Mouse (Mus musculus) G1E (cell line): ENCODE data around the gene Sh3bgrl. TPM values are rescaled to one million over a fixed set of nuclear protein-coding genes. Genes with fewer than 3 reads are reported as not detected.
A peak's percentile ranks its signal among the peaks of the same experiment; 100 is the strongest.
"Not testable (repeated sequence)": the region's sequence is repeated elsewhere in the genome, so short reads cannot be mapped to it uniquely, and the experiment has no call there.

Experiments
- ATAC-seq: 2 replicates; pipeline ENCODE4 v1.8.0; 2016; ENCODE audit warnings: mild to moderate bottlenecking; ENCODE audit not compliant: insufficient number of reproducible peaks, poor library complexity, low FRiP score, severe bottlenecking; ENCODE audit errors: extremely low read depth
- DNase-seq: peaks from one replicate; pipeline ENCODE4 v3.0.0; 2012; ENCODE audit warnings: low spot score
- H3K27me3 ChIP-seq: 2 replicates; pipeline ENCODE4 v1.6.1; 2012; ENCODE audit warnings: mild to moderate bottlenecking, low read length, inconsistent platforms; ENCODE audit not compliant: insufficient read depth
- H3K36me3 ChIP-seq: replicated peaks from 2 replicates; pipeline ENCODE3; 2012; ENCODE audit warnings: mild to moderate bottlenecking, inconsistent platforms
- H3K4me1 ChIP-seq: 2 replicates; pipeline ENCODE4 v1.6.1; 2012; ENCODE audit warnings: low read depth, low read length, inconsistent platforms, mixed read lengths; ENCODE audit not compliant: insufficient read depth
- H3K4me3 ChIP-seq: 2 replicates; pipeline ENCODE4 v1.5.1; 2012; ENCODE audit warnings: low read depth, mild to moderate bottlenecking, inconsistent platforms, low read length, moderate library complexity, mixed read lengths
- H3K9me3 ChIP-seq: replicated peaks from 2 replicates; pipeline ENCODE4 v1.6.1; 2012; ENCODE audit warnings: inconsistent platforms
- CTCF ChIP-seq: IDR thresholded peaks from 2 replicates; pipeline ENCODE4 v1.5.1; 2012; ENCODE audit warnings: low read depth, low read length, inconsistent platforms, mixed read lengths
- GATA1 ChIP-seq: IDR thresholded peaks from 2 replicates; pipeline ENCODE4 v1.6.1; 2012; ENCODE audit warnings: borderline replicate concordance, low read length, inconsistent platforms, mixed read lengths
- GATA2 ChIP-seq: IDR thresholded peaks from 2 replicates; pipeline ENCODE4 v1.6.1; 2012; ENCODE audit warnings: low read depth, low read length, inconsistent platforms, borderline replicate concordance
- POLR2AphosphoS5 ChIP-seq: IDR thresholded peaks from 2 replicates; pipeline ENCODE4 v1.6.1; 2012; ENCODE audit warnings: low read depth, low read length, inconsistent platforms; ENCODE audit not compliant: insufficient replicate concordance
- TAL1 ChIP-seq: conservative IDR thresholded peaks from 2 replicates; pipeline ENCODE4 v1.6.1; 2012; ENCODE audit warnings: low read depth, low read length, inconsistent platforms, mixed read lengths
- polyA plus RNA-seq: library from polyadenylated mRNA; stranded (reverse); fragments of >175 nt; gene quantifications from 2 replicates; pipeline ENCODE4 v1.2.3, GENCODE M21; 2012
- total RNA-seq, 2 experiments: library from RNA; stranded (forward) in 1 of 2; stranded (reverse) in 1 of 2; fragments of 200-1000 nt in 1 of 2; fragments of >200 nt in 1 of 2; fragmentation: Nextera tagmentation in 1 of 2; gene quantifications; 2 replicates each; pipeline ENCODE4 v1.2.3; 2014 to 2017

Sh3bgrl gene
- total RNA-seq (2014; fragmentation: Nextera tagmentation) (139 and 140 TPM in 2 replicates), total RNA-seq (2017) (89.6 and 102 TPM in 2 replicates), polyA plus RNA-seq (2.7 and 4.3 TPM in 2 replicates)

DNA sequence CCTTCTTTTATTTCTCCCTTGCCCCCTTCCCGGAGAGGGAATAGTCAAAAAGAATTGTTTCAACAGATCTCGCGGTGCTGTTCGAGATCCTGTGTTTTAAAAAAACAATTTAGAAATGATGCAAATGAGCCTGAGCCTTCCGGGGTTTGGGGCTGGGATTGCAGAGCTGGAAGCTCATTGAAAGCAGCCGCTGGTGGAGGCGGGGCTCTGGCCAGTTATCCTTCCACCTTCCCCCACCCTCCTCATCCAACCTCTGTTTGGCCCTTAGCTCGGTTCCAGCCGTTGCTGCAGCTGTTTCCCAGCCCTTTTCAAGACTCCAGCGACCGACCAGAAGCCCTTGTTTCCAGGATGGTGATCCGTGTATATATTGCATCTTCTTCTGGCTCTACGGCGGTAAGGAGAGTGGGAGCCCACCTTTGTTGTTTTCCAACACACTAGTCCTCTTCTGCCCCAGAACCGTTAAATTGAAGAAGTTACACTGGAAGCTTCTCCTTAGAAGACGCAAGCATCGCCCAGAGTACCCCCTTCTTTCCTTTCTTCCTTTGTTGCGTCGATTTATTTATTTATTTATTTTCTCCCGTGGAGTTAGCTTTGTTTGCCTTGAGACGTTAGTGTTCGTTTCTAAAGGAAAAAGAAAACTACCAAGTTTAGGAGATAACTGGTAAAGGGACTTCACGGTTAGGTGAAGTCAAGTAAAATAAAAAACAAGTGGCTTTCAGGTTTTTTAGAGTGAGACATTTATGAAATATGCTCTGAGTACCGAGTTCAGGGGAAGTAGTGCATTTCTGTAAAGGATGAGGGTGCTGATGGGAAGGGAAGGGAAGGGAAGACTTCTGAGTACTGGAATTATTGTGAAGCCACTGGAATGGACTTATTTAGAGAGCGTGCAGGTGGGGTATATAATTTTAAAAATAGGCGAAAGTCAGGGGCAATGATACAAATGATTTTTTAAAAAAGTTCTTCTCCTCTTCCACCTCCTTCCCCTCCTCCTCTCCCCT, at the start of gene Sh3bgrl:
Sh3bgrl (plus strand) TSS at position 121 of the 998 bp plus-strand sequence.
- no peaks in the 10 kb centered on the region for H3K27me3 ChIP-seq
- no peaks in the 10 kb centered on the region for H3K9me3 ChIP-seq
- H3K4me1 ChIP-seq, result peaks cover 6% of the 10 kb centered on the region; the same call in 1 of the 2 replicates
- peak; percentile 99 for ATAC-seq
- no peaks in the 10 kb centered on the region for H3K36me3 ChIP-seq
- H3K4me3 ChIP-seq, result peak within 1 kb of the TSS; percentile 69
- DNase-seq, result peak; percentile 9
- no peak for TF ChIP-seq GATA1
- TF ChIP-seq TAL1, result no peak
- no peak for TF ChIP-seq POLR2AphosphoS5
- TF ChIP-seq GATA2, result no peak
- no peak for TF ChIP-seq CTCF

DNA sequence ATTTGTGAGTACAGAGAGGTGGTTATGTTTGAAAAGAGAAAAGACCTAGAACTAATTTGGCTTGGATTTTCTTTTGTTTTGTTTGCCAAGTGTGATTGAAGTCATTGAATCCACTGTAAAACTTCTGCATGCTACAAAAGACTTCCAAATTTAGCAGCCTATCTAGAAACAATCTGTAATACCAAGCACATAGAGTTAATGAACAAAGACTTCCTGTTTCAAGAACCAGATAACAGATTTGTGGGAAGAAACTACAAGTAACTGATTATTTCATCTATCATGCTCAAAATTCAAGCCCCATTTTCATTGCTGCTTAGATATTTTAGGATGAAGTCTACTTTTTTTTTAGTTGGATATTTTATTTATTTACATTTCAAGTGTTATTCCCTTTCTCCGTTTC, 47.4 kb upstream of the Sh3bgrl start:
- ATAC-seq, result no peak
- Histone ChIP-seq H3K4me3 (no peak overlapping the region), H3K36me3 (no peaks in the 10 kb centered on the region), H3K9me3 (no peaks in the 10 kb centered on the region), H3K4me1 (no peaks in the 10 kb centered on the region), H3K27me3 (no peaks in the 10 kb centered on the region)
- no peak for DNase-seq
- no peak for TF ChIP-seq GATA2
- TF ChIP-seq GATA1, result no peak
- no peak for TF ChIP-seq POLR2AphosphoS5
- TF ChIP-seq TAL1, result no peak
- no peak for TF ChIP-seq CTCF

DNA sequence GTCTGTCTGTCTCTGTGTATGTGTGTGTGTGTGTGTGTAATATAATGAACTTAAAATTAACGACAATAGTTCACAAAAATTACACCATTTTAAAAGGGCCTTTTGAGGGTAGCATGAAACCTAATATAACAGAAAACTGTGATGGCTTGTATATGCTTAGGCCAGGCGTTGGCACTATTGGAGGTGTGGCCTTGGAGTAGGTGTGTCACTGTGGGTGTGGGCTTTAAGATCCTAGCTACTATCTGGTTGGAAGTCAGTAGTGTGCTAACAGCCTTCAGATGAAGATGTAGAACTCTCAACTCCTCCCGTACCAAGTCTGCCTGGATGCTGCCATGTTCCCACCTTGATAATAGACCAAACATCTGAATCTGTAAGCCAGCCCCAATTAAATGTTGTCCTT, 23.4 kb upstream of the Sh3bgrl start:
- TF ChIP-seq POLR2AphosphoS5 (no peak), GATA1 (no peak), GATA2 (no peak), CTCF (no peak), TAL1 (no peak)
- no peaks in the 10 kb centered on the region for H3K36me3 ChIP-seq
- no peak overlapping the region for H3K4me3 ChIP-seq
- ATAC-seq (no peak), DNase-seq (no peak)
- no peaks in the 10 kb centered on the region for H3K4me1 ChIP-seq
- H3K9me3 ChIP-seq, result no peaks in the 10 kb centered on the region
- H3K27me3 ChIP-seq, result no peaks in the 10 kb centered on the region

DNA sequence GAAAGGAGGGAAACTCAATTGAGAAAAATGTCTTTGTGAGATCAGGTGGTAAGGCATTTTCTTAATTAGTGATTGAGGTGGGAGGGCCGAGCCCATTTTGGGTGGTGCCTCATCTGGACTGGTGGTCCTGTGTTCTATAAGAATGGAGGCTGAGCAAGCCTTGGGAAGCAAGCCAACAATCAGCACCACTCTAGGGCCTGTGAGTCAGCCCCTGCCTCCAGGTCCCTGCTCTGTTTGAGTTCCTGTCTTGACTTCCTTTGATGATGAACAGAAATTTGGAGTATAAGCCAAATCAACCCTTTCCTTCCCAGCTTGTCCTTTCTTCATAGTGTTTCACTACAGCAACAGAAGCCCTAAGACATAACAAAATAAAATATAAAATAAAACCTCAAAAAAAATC, 19.4 kb upstream of the Sh3bgrl start:
- H3K36me3 ChIP-seq, result no peaks in the 10 kb centered on the region

DNA sequence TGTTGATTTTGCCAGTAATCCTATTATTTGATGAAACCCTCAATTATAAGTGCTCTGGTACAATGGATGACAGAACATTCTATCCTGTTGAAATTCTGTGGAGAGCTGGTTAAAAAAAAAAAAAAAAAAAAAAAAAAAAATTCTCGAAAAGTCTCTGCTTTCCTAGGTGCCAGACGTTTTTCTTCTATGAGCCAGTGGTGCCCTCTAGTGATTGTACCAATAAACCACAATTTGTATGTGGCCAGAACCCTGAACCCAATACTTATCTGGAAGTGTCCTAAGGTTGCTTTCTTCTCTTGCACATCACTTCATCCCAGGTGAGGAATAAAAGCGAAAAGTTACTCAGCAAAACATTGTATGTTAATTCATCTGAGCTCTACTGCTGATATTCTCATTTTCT, 18.8 kb upstream of the Sh3bgrl start:
- Histone ChIP-seq H3K9me3 (no peaks in the 10 kb centered on the region), H3K36me3 (no peaks in the 10 kb centered on the region), H3K4me1 (no peaks in the 10 kb centered on the region), H3K4me3 (no peak overlapping the region), H3K27me3 (no peaks in the 10 kb centered on the region)
- DNase-seq, result no peak
- 0 out of 2 replicates have a peak, but pooled peaks have one; percentile 22 for ATAC-seq
- no peak for TF ChIP-seq POLR2AphosphoS5
- no peak for TF ChIP-seq GATA1
- TF ChIP-seq CTCF, result no peak
- no peak for TF ChIP-seq GATA2
- no peak for TF ChIP-seq TAL1

More for the DNA sequence above, 19.4 kb upstream of the Sh3bgrl start:
- H3K27me3 ChIP-seq, result no peaks in the 10 kb centered on the region
- ATAC-seq (no peak), DNase-seq (no peak)
- no peak overlapping the region for H3K4me3 ChIP-seq
- no peaks in the 10 kb centered on the region for H3K4me1 ChIP-seq
- H3K9me3 ChIP-seq, result no peaks in the 10 kb centered on the region
- TF ChIP-seq GATA1, result no peak
- TF ChIP-seq TAL1, result no peak
- TF ChIP-seq CTCF, result no peak
- no peak for TF ChIP-seq GATA2
- TF ChIP-seq POLR2AphosphoS5, result no peak

DNA sequence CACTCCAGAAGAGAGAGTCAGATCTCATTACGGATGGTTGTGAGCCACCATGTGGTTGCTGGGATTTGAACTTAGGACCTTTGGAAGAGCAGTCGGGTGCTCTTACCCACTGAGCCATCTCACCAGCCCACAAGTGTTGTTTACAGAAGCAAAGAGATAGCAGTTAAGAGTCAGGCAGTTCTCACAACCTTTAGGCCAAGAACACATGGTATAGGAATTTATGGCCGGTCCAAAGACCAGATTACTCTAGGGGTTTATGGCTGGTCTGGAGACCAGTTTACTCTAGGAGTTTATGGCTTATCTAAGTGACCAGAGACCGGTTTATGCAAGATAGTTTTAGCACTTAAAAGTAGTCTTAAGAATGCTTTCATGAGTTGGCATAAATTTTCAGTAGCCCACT, 15.8 kb upstream of the Sh3bgrl start:
- DNase-seq, H3K9me3 ChIP-seq, H3K27me3 ChIP-seq, ATAC-seq, H3K36me3 ChIP-seq, H3K4me1 ChIP-seq, H3K4me3 ChIP-seq: not testable (repeated sequence)
